Mouse (Mus musculus) ES-Bruce4 (cell line): ENCODE data around the gene Man1a.

Experiments
- CTCF ChIP-seq: IDR thresholded peaks from one replicate; pipeline ENCODE4 v1.8.1; 2011; ENCODE audit warnings: low read depth, low read length
- POLR2A ChIP-seq: IDR thresholded peaks from one replicate; pipeline ENCODE4 v1.8.1; 2011; ENCODE audit warnings: low read length; ENCODE audit not compliant: insufficient read depth

GRCm38 (mm10) chr10:53888382-53889110 is 187.9 kb downstream of the Man1a start:
- no peak for TF ChIP-seq CTCF
- TF ChIP-seq POLR2A: no peak
